Mouse (Mus musculus) bone marrow macrophage, adult 2 months (primary cell): Measurements from ENCODE around the gene Fbxw5.

Experiments used
- CTCF ChIP-seq: IDR thresholded peaks from 2 replicates; pipeline ENCODE4 v1.5.1; 2012; ENCODE audit warnings: low read depth, mild to moderate bottlenecking, low read length, moderate library complexity
- POLR2A ChIP-seq: IDR thresholded peaks from 2 replicates; pipeline ENCODE4 v1.6.1; 2012; ENCODE audit warnings: mild to moderate bottlenecking, low read depth, low read length, borderline replicate concordance

- TF ChIP-seq CTCF (no peak), POLR2A (no peak)
These were observed 427 bp upstream of the Fbxw5 start for GRCm38 (mm10) chr2:25500071-25500575.
